Comparison of ENCODE assay signal across 18 mouse cellular contexts in genomic region chr6:99199277-99199676, GRCm38 (mm10).
DNase-seq lines count a peak whose midpoint lies in the region; ATAC-seq lines count a peak whose summit lies in the region.
"Had no signal": no experiment of that assay in that cellular context is flagged by ENCODE, and none has a peak within 500 bp of the region (broad histone marks: within the 10 kb centered on the region; RNA-seq: fewer than 3 reads in every experiment).

No protein-coding gene starts in this region.

- WGBS in heart, embryonic 11.5 days (ENCODE audit: insufficient replicate concordance) = 57% methylated on average over 4 of the region's 4 CpGs
- WGBS in liver, embryonic 16.5 days (ENCODE audit: insufficient replicate concordance) = 27% methylated on average over 4 of the region's 4 CpGs
- WGBS in liver, embryonic 12.5 days (ENCODE audit: insufficient replicate concordance) = 51% methylated on average over 4 of the region's 4 CpGs

- no peak for ATAC-seq in heart, embryonic 11.5 days (replicated peaks; ENCODE audit: insufficient number of reproducible peaks, low FRiP score, low TSS enrichment)
- peak; percentile 72 for ATAC-seq in liver, embryonic 16.5 days (ENCODE audit: low read depth)
- ATAC-seq in liver, embryonic 12.5 days = no peak
- ATAC-seq in granulocyte monocyte progenitor cell, adult 5-6 weeks (replicated peaks; ENCODE audit: poor library complexity, severe bottlenecking) = peak; percentile 96
- ATAC-seq: inflammation-experienced regulatory T-cells, adult 6 months had no signal

- H3K4me3 ChIP-seq in heart, embryonic 11.5 days (ENCODE audit: low read depth, low read length) = no peak overlapping the region
- H3K4me3 ChIP-seq in liver, embryonic 16.5 days (ENCODE audit: low read depth, low read length) = no peak overlapping the region
- no peak overlapping the region for H3K4me3 ChIP-seq in liver, embryonic 12.5 days
- H3K4me3 ChIP-seq: embryonic facial prominence, embryonic 15.5 days; hindbrain, embryonic 12.5 days; liver, embryonic 13.5 days; neural tube, embryonic 15.5 days had no signal

- no peaks in the 10 kb centered on the region for H3K9me3 ChIP-seq in heart, embryonic 11.5 days (replicated peaks; ENCODE audit: control insufficient read depth, low read length)
- no peaks in the 10 kb centered on the region for H3K9me3 ChIP-seq in liver, embryonic 16.5 days (replicated peaks; ENCODE audit: control insufficient read depth, low read length)
- H3K9me3 ChIP-seq in liver, embryonic 12.5 days (replicated peaks) = no peaks in the 10 kb centered on the region
- H3K9me3 ChIP-seq: embryonic facial prominence, embryonic 15.5 days; hindbrain, embryonic 12.5 days; liver, embryonic 13.5 days; neural tube, embryonic 15.5 days had no signal

- H3K27me3 ChIP-seq in heart, embryonic 11.5 days (ENCODE audit: control insufficient read depth, insufficient read depth, low read length) = no peaks in the 10 kb centered on the region
- H3K27me3 ChIP-seq in liver, embryonic 16.5 days (ENCODE audit: control insufficient read depth, insufficient read depth, low read depth, low read length) = no peaks in the 10 kb centered on the region
- H3K27me3 ChIP-seq in liver, embryonic 12.5 days (replicated peaks) = 0 out of 2 replicates have a peak, but pooled peaks cover 2% of the 10 kb centered on the region
- H3K27me3 ChIP-seq: hindbrain, embryonic 12.5 days; liver, embryonic 13.5 days had no signal

- H3K36me3 ChIP-seq in heart, embryonic 11.5 days (ENCODE audit: control insufficient read depth, insufficient read depth, low read length) = no peaks in the 10 kb centered on the region
- no peaks in the 10 kb centered on the region for H3K36me3 ChIP-seq in liver, embryonic 16.5 days (ENCODE audit: control insufficient read depth, insufficient read depth)
- H3K36me3 ChIP-seq in liver, embryonic 12.5 days = no peaks in the 10 kb centered on the region
- H3K36me3 ChIP-seq: embryonic facial prominence, embryonic 15.5 days; hindbrain, embryonic 12.5 days; liver, embryonic 13.5 days; neural tube, embryonic 15.5 days had no signal

- no peak overlapping the region for H3K4me2 ChIP-seq in heart, embryonic 11.5 days
- no peak overlapping the region for H3K4me2 ChIP-seq in liver, embryonic 16.5 days (ENCODE audit: low read depth, low read length)
- no peak overlapping the region for H3K4me2 ChIP-seq in liver, embryonic 12.5 days
- H3K4me2 ChIP-seq: embryonic facial prominence, embryonic 15.5 days; hindbrain, embryonic 12.5 days; liver, embryonic 13.5 days; neural tube, embryonic 15.5 days had no signal

- peak overlapping the region; percentile 87; the same call in 1 of the 2 replicates for H3K27ac ChIP-seq in heart, embryonic 11.5 days (ENCODE audit: low read depth, low read length)
- no peak overlapping the region for H3K27ac ChIP-seq in liver, embryonic 16.5 days (ENCODE audit: low read length)
- no peak overlapping the region for H3K27ac ChIP-seq in liver, embryonic 12.5 days
- H3K27ac ChIP-seq: embryonic facial prominence, embryonic 15.5 days; hindbrain, embryonic 12.5 days; liver, embryonic 13.5 days; neural tube, embryonic 15.5 days had no signal

- H3K4me1 ChIP-seq in heart, embryonic 11.5 days (ENCODE audit: control insufficient read depth, insufficient read depth, low read length) = peaks cover 55% of the 10 kb centered on the region
- H3K4me1 ChIP-seq in liver, embryonic 16.5 days (ENCODE audit: control insufficient read depth, low read depth, low read length) = peaks cover 11% of the 10 kb centered on the region
- H3K4me1 ChIP-seq in liver, embryonic 12.5 days = peaks cover 34% of the 10 kb centered on the region

- no peak for DNase-seq in heart, postnatal 14 days
- DNase-seq in natural killer cell, adult 2 months (ENCODE audit: low spot score in 2 of 2) = peak; percentile 26 to 42
- no peak for DNase-seq in ovary, postnatal 14 days (ENCODE audit: low spot score)
- no peak for DNase-seq in layer of hippocampus, adult 8-10 months (ENCODE audit: low spot score in 2 of 2)
- DNase-seq: cerebellum, adult 8-10 months; gastrocnemius, postnatal 10 days; layer of hippocampus, postnatal 36 days; liver, embryonic 13.5 days; lung, postnatal 10 days; retina, postnatal 1 day had no signal

- H3K9ac ChIP-seq in heart, embryonic 11.5 days (ENCODE audit: low read depth, low read length) = no peak overlapping the region
- H3K9ac ChIP-seq in liver, embryonic 16.5 days (ENCODE audit: low read depth, low read length) = no peak overlapping the region
- no peak overlapping the region for H3K9ac ChIP-seq in liver, embryonic 12.5 days
- H3K9ac ChIP-seq: embryonic facial prominence, embryonic 15.5 days; hindbrain, embryonic 12.5 days; liver, embryonic 13.5 days; neural tube, embryonic 15.5 days had no signal

- intact Hi-C loops in heart, postnatal 14 days (cut with DNase I) = loop anchor here (5.0 kb wide), 1 partner anchor 102 kb away; no protein-coding TSS in a partner anchor

Comparison
In these comparisons a context has a peak if more than half of its experiments do, and no peak if none do; other contexts are left out.
1. ATAC-seq: peak in liver, embryonic 16.5 days (single experiment) and granulocyte monocyte progenitor cell, adult 5-6 weeks (single experiment); none in heart, embryonic 11.5 days (single experiment) and liver, embryonic 12.5 days (single experiment).
2. DNase-seq: peak in natural killer cell, adult 2 months (2 of 2); none in heart, postnatal 14 days (0 of 2), ovary, postnatal 14 days (single experiment) and layer of hippocampus, adult 8-10 months (0 of 2).